Mouse (Mus musculus) kidney, embryonic 14.5 days (tissue): ENCODE results near the gene Zmynd8. TPM values are rescaled to one million over a fixed set of nuclear protein-coding genes. Genes with fewer than 3 reads are reported as not detected.

Experiments
- ATAC-seq: fragments of 200-750 bp; cut with Nextera tagmentation; 2 replicates; pipeline ENCODE4 v1.8.0; 2017; ENCODE audit warnings: moderate number of reproducible peaks, mild to moderate bottlenecking, moderate TSS enrichment, moderate library complexity; ENCODE audit not compliant: low FRiP score, low TSS enrichment
- H3K27ac ChIP-seq: fragments of 300-500 bp; sonication (generic); 2 replicates; pipeline ENCODE4 v1.5.1; 2014; ENCODE audit warnings: low read depth, mild to moderate bottlenecking, low read length, moderate library complexity, mixed read lengths
- H3K27me3 ChIP-seq: fragments of 300-500 bp; sonication (generic); 2 replicates; pipeline ENCODE4 v1.6.1; 2014; ENCODE audit warnings: mild to moderate bottlenecking, low read length; ENCODE audit not compliant: control insufficient read depth, insufficient read depth
- H3K36me3 ChIP-seq: fragments of 300-500 bp; sonication (generic); 2 replicates; pipeline ENCODE4 v1.6.1; 2014; ENCODE audit warnings: low read length, mixed read lengths; ENCODE audit not compliant: control insufficient read depth, insufficient read depth
- H3K4me1 ChIP-seq: fragments of 300-500 bp; sonication (generic); 2 replicates; pipeline ENCODE4 v1.6.1; 2014; ENCODE audit warnings: low read length, mixed read lengths; ENCODE audit not compliant: control insufficient read depth, insufficient read depth
- H3K4me2 ChIP-seq: fragments of 300-500 bp; sonication (generic); replicated peaks from 2 replicates; pipeline ENCODE4 v1.6.1; 2014; ENCODE audit warnings: low read depth, mild to moderate bottlenecking, low read length
- H3K4me3 ChIP-seq: fragments of 300-500 bp; sonication (generic); 2 replicates; pipeline ENCODE4 v1.5.1; 2014; ENCODE audit warnings: mild to moderate bottlenecking, low read length
- H3K9ac ChIP-seq: fragments of 300-500 bp; sonication (generic); 2 replicates; pipeline ENCODE4 v1.6.1; 2014; ENCODE audit warnings: low read depth, mild to moderate bottlenecking, low read length, moderate library complexity
- H3K9me3 ChIP-seq: fragments of 300-500 bp; sonication (generic); 2 replicates; pipeline ENCODE4 v1.6.1; 2016; ENCODE audit warnings: low read length; ENCODE audit not compliant: control insufficient read depth
- WGBS: fragments of 180-500 bp; shearing (Covaris S2); extraction: QIAGEN DNeasy Blood & Tissue Kit; methylation state at CpG from one replicate; pipeline ENCODE4 v1.1.7; 2014; 5-methylcytosine and 5-hydroxymethylcytosine counted together
- polyA plus RNA-seq: library from polyadenylated mRNA; unstranded; fragments of >200 nt; fragmentation: Nextera tagmentation; extraction: Ambion mirVana; gene quantifications from 2 replicates; pipeline ENCODE4 v1.2.1, GENCODE M21; 2014

The Zmynd8 gene
- polyA plus RNA-seq, 1 experiment from 2014 or later = 61.1 TPM

DNA sequence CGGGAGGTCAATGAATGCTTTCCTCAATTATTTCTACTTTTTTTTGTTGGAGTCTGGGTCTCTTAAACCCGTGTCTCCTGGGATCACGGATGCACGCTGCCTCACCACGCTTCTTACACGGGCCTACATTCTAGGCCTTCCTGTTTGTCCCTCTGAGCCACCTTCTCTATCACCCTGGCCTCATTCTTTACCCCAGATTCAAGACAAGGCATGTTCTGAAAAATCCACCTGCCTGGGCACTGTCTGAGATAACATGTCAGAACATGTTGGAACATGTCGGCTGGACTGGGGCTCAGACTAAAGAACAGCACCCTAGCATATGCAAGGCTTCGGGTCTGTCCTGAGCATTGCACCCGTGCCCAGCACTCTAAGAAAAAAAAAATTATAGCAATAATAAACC is 110.0 kb downstream of the Zmynd8 start:
- peaks cover 4% of the 10 kb centered on the region; the same call in 1 of the 2 replicates for H3K4me1 ChIP-seq
- H3K27me3 ChIP-seq = no peaks in the 10 kb centered on the region
- 95% methylated on average over 9 of the region's 9 CpGs for WGBS
- no peak overlapping the region for H3K27ac ChIP-seq
- no peaks in the 10 kb centered on the region for H3K9me3 ChIP-seq
- ATAC-seq = no peak
- H3K4me2 ChIP-seq = no peak overlapping the region
- H3K9ac ChIP-seq = no peak overlapping the region
- peaks cover 88% of the 10 kb centered on the region for H3K36me3 ChIP-seq
- no peak overlapping the region for H3K4me3 ChIP-seq

DNA sequence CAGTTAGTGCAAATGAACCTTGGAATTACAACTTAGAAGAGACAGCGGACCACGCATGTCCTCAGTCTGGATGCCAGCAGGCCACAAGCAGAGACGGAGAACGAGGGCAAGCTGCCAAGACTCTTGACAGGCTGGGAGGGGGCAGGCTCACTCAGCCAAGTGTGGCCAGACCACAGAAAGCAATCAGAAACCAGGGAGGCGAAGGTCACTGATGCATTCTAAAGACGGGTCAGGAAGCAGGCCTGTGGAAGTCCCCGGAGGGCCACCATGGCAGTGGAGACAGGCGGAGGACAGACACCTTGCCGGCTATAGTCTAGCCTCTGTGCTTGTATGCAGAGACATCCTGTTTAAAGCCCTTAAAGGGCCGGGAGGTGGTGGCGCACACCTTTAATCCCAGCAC is 110.8 kb downstream of the Zmynd8 start:
- no peak overlapping the region for H3K9ac ChIP-seq
- H3K36me3 ChIP-seq = peaks cover 84% of the 10 kb centered on the region
- H3K9me3 ChIP-seq = no peaks in the 10 kb centered on the region
- no peaks in the 10 kb centered on the region for H3K27me3 ChIP-seq
- no peak overlapping the region for H3K4me3 ChIP-seq
- 0 out of 2 replicates have a peak, but pooled peaks have one; percentile 48 for ATAC-seq
- 40% methylated on average over 11 of the region's 11 CpGs for WGBS
- peaks cover 4% of the 10 kb centered on the region; the same call in 1 of the 2 replicates for H3K4me1 ChIP-seq
- no peak overlapping the region for H3K4me2 ChIP-seq
- no peak overlapping the region for H3K27ac ChIP-seq

DNA sequence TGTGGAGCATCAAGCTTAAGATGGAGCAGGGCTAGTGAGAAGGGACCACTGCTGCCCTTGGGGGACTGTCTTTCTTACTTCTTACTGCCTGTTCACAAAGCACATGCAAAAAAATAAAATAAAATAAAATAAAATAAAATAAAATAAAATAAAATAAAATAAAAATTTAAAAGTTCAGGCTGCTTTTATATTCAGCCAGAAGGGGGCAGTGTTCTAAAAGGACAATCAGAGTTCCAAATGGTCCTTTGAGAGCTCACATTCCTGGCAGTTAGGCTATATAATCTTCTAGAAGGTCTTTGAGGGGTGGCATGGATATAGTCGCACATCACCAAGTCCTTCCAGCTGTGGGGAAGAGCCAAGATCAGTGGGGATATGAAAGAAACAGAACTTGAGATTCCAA is 112.3 kb downstream of the Zmynd8 start:
- Histone ChIP-seq H3K27ac (no peak overlapping the region), H3K27me3 (no peaks in the 10 kb centered on the region), H3K36me3 (peaks cover 73% of the 10 kb centered on the region), H3K4me2 (no peak overlapping the region), H3K9ac (no peak overlapping the region), H3K9me3 (no peaks in the 10 kb centered on the region), H3K4me1 (peaks cover 4% of the 10 kb centered on the region; the same call in 1 of the 2 replicates), H3K4me3 (no peak overlapping the region)
- no peak for ATAC-seq
- 57% methylated on average over 1 of the region's 1 CpGs for WGBS

DNA sequence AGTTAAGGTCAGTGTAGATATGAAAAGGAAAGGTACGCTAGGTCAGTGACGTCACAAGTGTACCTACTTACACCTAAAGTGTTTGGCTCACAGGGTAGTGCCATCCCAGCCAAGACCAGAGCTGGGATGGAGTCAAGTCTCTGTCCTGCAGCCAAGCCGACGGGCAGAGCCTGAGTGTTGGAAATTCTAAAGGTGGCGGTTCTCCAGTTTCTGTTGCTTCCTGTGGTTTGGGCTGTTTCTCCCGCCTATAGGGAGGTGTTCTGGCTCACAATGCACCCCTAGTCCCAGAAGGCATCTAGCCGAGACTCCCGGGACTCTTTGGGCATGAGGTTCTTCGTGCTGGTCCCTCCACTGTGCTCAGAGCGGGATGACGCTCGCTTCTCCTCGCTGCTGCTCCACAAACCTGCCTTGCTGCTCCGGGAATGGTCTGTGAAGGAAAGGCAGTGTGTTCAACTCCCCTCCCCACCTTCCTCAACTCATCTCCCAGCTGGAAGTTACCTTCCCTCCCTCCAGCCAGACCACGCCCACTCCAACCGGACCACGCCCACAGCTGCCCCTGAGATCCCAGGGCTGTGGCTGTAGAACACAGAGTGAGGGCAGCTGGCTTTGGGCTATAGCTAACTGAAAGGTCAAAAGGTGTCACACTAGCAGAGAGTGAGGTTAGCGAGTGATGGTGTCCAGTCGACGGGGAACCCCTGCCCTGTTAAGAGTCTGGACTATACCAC is 113.3 kb downstream of the Zmynd8 start:
- Histone ChIP-seq H3K9ac (no peak overlapping the region), H3K4me1 (no peaks in the 10 kb centered on the region), H3K9me3 (no peaks in the 10 kb centered on the region), H3K27me3 (no peaks in the 10 kb centered on the region), H3K27ac (no peak overlapping the region; the same call in 1 of the 2 replicates), H3K36me3 (peaks cover 63% of the 10 kb centered on the region), H3K4me3 (no peak overlapping the region), H3K4me2 (no peak overlapping the region)
- no peak for ATAC-seq
- 87% methylated on average over 20 of the region's 20 CpGs for WGBS

DNA sequence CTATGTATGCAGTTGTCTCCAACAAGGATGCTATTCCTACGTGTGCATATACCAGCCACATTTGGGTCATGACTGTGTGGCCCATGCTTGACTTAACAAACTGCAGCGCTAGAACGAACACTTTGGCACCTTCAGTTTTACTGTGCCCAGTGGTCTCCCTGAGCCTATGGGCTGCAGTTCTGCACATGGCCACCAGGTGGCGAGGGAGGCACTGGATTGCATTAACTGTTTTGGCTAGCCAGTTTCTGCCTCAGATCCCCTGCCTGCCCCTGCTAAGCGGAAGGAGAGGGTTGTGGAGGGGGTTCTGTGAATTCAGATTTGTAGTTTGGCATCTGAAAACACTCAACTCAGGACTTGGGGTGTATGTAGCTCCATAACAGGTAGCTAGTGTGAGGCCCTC is 116.5 kb downstream of the Zmynd8 start:
- H3K4me1 ChIP-seq = peaks cover 3% of the 10 kb centered on the region; the same call in 1 of the 2 replicates

DNA sequence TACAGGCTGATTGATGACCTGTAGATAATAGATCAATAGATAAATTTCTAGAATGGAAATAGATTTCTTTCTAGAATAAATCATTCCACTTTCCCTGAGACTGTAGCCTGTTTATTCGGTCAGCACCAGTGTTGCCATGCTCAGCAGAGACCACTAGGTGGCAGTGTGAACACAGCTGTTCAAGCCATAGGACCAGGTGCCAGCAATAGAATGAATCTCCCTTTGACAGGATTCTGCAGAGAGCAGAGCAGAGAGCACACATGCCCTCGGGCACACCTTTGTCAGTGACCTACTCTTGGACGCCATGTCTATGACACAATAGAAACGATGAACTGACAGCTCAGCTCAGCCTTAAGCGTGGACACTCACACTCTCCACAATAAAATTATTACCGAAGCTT is 119.9 kb downstream of the Zmynd8 start:
- peak; percentile 58 for ATAC-seq
- Histone ChIP-seq H3K4me1 (peaks cover 3% of the 10 kb centered on the region; the same call in 1 of the 2 replicates), H3K9ac (no peak overlapping the region), H3K27me3 (no peaks in the 10 kb centered on the region), H3K9me3 (no peaks in the 10 kb centered on the region), H3K4me3 (no peak overlapping the region), H3K27ac (no peak overlapping the region), H3K4me2 (no peak overlapping the region), H3K36me3 (peaks cover 8% of the 10 kb centered on the region; the same call in 1 of the 2 replicates)
- WGBS = 25% methylated on average over 6 of the region's 6 CpGs

More for the DNA sequence above, 116.5 kb downstream of the Zmynd8 start:
- Histone ChIP-seq H3K4me3 (no peak overlapping the region), H3K4me2 (no peak overlapping the region), H3K27me3 (no peaks in the 10 kb centered on the region), H3K9me3 (no peaks in the 10 kb centered on the region), H3K9ac (no peak overlapping the region), H3K27ac (no peak overlapping the region), H3K36me3 (peaks cover 40% of the 10 kb centered on the region)
- ATAC-seq = no peak
- 33% methylated on average over 5 of the region's 5 CpGs for WGBS

DNA sequence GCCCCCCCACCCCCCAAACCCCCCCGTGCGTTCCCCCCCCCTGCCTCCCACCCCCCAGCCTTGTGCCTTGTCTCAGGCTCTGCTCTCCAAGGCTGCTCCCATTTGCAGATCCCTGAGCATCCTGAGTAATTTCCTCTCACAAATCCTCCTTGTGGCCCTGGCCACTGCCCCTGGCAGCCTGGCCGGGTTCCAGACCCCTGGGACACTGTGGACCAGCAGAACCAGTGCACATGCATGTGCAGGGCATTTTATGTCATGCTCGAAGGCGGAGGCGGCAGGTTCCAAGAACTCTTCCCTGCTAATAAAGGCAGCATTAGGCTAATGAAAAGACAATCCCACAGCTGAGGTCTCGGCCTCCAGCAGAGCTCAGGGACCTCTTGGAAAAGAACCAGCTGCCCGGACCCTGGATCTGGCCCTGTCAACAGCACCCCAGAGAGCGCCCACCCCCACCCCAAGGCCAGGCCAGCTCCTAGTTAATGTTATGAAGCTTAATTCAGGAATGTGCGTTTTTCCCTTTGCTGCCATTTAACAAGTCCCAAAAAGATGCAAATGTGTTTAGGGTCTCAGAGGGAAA is 129.4 kb downstream of the Zmynd8 start:
- WGBS = 53% methylated on average over 8 of the region's 10 CpGs
- Histone ChIP-seq H3K27me3 (no peaks in the 10 kb centered on the region), H3K4me3 (no peak overlapping the region), H3K36me3 (no peaks in the 10 kb centered on the region), H3K9me3 (no peaks in the 10 kb centered on the region), H3K27ac (no peak overlapping the region), H3K4me2 (no peak overlapping the region), H3K4me1 (0 out of 2 replicates have a peak, but pooled peaks cover 2% of the 10 kb centered on the region), H3K9ac (no peak overlapping the region)
- ATAC-seq = no peak

DNA sequence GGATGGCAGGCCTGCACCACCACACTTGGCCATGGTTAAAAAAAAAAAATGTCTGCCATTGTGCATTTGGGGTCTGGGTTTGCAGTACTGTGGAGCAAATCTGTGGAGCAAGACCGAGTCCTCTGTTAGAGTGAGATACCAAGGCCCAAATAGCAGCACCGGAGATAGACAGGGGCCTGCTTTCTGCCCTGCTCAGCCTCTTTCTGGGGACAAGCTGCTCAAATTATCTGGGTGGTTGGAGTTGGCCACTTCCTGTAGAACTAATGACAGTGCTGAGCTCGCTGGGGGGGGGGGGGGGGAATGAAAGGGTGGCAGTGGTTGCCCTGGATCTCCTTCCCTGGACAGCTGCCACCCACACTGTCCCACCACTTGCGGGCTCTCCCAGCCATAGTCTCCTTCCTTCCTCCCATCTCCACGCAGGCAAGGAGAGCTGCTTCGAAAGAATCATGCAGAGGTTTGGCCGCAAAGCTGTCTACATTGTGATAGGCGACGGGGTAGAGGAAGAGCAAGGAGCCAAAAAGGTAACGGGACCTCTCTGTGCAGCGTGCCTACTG is 129.9 kb downstream of the Zmynd8 start:
- 52% methylated on average over 11 of the region's 11 CpGs for WGBS
- no peak overlapping the region for H3K27ac ChIP-seq

More for the DNA sequence above, 129.9 kb downstream of the Zmynd8 start:
- Histone ChIP-seq H3K36me3 (no peaks in the 10 kb centered on the region), H3K4me3 (no peak overlapping the region), H3K9me3 (no peaks in the 10 kb centered on the region), H3K9ac (no peak overlapping the region), H3K27me3 (no peaks in the 10 kb centered on the region), H3K4me1 (0 out of 2 replicates have a peak, but pooled peaks cover 2% of the 10 kb centered on the region), H3K4me2 (no peak overlapping the region)
- no peak for ATAC-seq
